Mouse (Mus musculus) kidney, postnatal 36 days (tissue): ENCODE data around the gene 1700001O22Rik.

Experiments
- DNase-seq, 2 experiments: peaks; one replicate each; pipeline ENCODE4 v3.0.0; 2021 to 2022; ENCODE audit warnings: mixed read lengths in 2 of 2

1700001O22Rik gene

GRCm38 (mm10) chr2:30810573-30810972 is 7.1 kb upstream of the 1700001O22Rik start:
- DNase-seq: no peak

GRCm38 (mm10) chr2:30809503-30809902 is 6.0 kb upstream of the 1700001O22Rik start:
- DNase-seq: no peak

GRCm38 (mm10) chr2:30808296-30808655 is 4.8 kb upstream of the 1700001O22Rik start:
- no peak for DNase-seq

GRCm38 (mm10) chr2:30807648-30808295 is 4.3 kb upstream of the 1700001O22Rik start, which contains the start of gene Ntmt1:
Gene Ntmt1 (plus strand): TSS chr2:30807826.
- DNase-seq: peak; percentile 100

GRCm38 (mm10) chr2:30807147-30807647 is 3.7 kb upstream of the 1700001O22Rik start:
- DNase-seq: peak in 1 of 2 experiments; percentile 28

- DNase-seq: no peak
Observed at GRCm38 (mm10) chr2:30805983-30806382, 2.5 kb upstream of the 1700001O22Rik start.

GRCm38 (mm10) chr2:30801067-30801852 is 2.2 kb downstream of the 1700001O22Rik start:
- DNase-seq: peak; percentile 39 to 71

- DNase-seq: no peak
Observed at GRCm38 (mm10) chr2:30800671-30801066, 2.8 kb downstream of the 1700001O22Rik start.

GRCm38 (mm10) chr2:30799456-30799855 is 4.0 kb downstream of the 1700001O22Rik start:
- DNase-seq: no peak

GRCm38 (mm10) chr2:30796382-30796781 is 7.1 kb downstream of the 1700001O22Rik start:
- DNase-seq: peak; percentile 84 to 90

GRCm38 (mm10) chr2:30795889-30796275 is 7.6 kb downstream of the 1700001O22Rik start:
- DNase-seq: no peak

- DNase-seq: no peak
Observed at GRCm38 (mm10) chr2:30795271-30795888, 8.1 kb downstream of the 1700001O22Rik start.

GRCm38 (mm10) chr2:30794179-30795108 is 9.0 kb downstream of the 1700001O22Rik start:
- DNase-seq: peak; percentile 94 to 96

- no peak for DNase-seq
Observed at GRCm38 (mm10) chr2:30792061-30792460, 11.4 kb downstream of the 1700001O22Rik start.

- DNase-seq: no peak
Observed at GRCm38 (mm10) chr2:30787466-30787865, 16.0 kb downstream of the 1700001O22Rik start.

- DNase-seq: peak; percentile 39 to 75
Observed at GRCm38 (mm10) chr2:30784078-30784994, 19.1 kb downstream of the 1700001O22Rik start.

GRCm38 (mm10) chr2:30783346-30783745 is 20.1 kb downstream of the 1700001O22Rik start:
- peak; percentile 87 to 88 for DNase-seq

- peak in 1 of 2 experiments; percentile 45 for DNase-seq
Observed at GRCm38 (mm10) chr2:30782312-30783290, 20.9 kb downstream of the 1700001O22Rik start.

- DNase-seq: peak; percentile 69 to 86
Observed at GRCm38 (mm10) chr2:30779241-30779640, 24.2 kb downstream of the 1700001O22Rik start.

GRCm38 (mm10) chr2:30778235-30778634 is 25.2 kb downstream of the 1700001O22Rik start:
- DNase-seq: no peak
